Mouse (Mus musculus) gastrocnemius, postnatal 25 days (tissue): Measurements from ENCODE around the gene Mecom. TPM values are rescaled to one million over a fixed set of nuclear protein-coding genes. Genes with fewer than 3 reads are reported as not detected.

Experiments
- DNase-seq: peaks from one replicate; pipeline ENCODE4 v3.0.0; 2022
- total RNA-seq, 2 experiments: library from RNA; stranded (reverse); gene quantifications; 1 replicate in 1 of 2; 2 replicates in 1 of 2; pipeline ENCODE4 v1.2.3; 2021

Gene Mecom
- total RNA-seq, 2 experiments from 2014 or later: 6.7 to 8.8 TPM

- no peak for DNase-seq
Measured at GRCm38 (mm10) chr3:30097713-30098112, 450.1 kb downstream of the Mecom start.

GRCm38 (mm10) chr3:30097129-30097528 lies 450.7 kb downstream of the Mecom start:
- DNase-seq: no peak

GRCm38 (mm10) chr3:30093005-30093404 lies 454.8 kb downstream of the Mecom start:
- DNase-seq: no peak

GRCm38 (mm10) chr3:30092481-30092880 lies 455.3 kb downstream of the Mecom start:
- no peak for DNase-seq

- DNase-seq: no peak
Measured at GRCm38 (mm10) chr3:30091860-30092259, 455.9 kb downstream of the Mecom start.

- DNase-seq: no peak
Measured at GRCm38 (mm10) chr3:30091401-30091800, 456.4 kb downstream of the Mecom start.

- no peak for DNase-seq
Measured at GRCm38 (mm10) chr3:30086139-30086538, 461.7 kb downstream of the Mecom start.

GRCm38 (mm10) chr3:30083842-30084241 lies 464.0 kb downstream of the Mecom start:
- no peak for DNase-seq

- DNase-seq: no peak
Measured at GRCm38 (mm10) chr3:30083268-30083667, 464.5 kb downstream of the Mecom start.

- DNase-seq: no peak
Measured at GRCm38 (mm10) chr3:30080827-30081226, 467.0 kb downstream of the Mecom start.

- no peak for DNase-seq
Measured at GRCm38 (mm10) chr3:30076522-30076921, 471.3 kb downstream of the Mecom start.

GRCm38 (mm10) chr3:30071271-30071670 lies 476.5 kb downstream of the Mecom start:
- DNase-seq: no peak

GRCm38 (mm10) chr3:30066519-30066918 lies 481.3 kb downstream of the Mecom start:
- no peak for DNase-seq

- DNase-seq: no peak
Measured at GRCm38 (mm10) chr3:30060058-30060457, 487.8 kb downstream of the Mecom start.

- DNase-seq: no peak
Measured at GRCm38 (mm10) chr3:30059615-30060014, 488.2 kb downstream of the Mecom start.

- DNase-seq: no peak
Measured at GRCm38 (mm10) chr3:30051287-30051686, 496.5 kb downstream of the Mecom start.

GRCm38 (mm10) chr3:30050795-30051194 lies 497.0 kb downstream of the Mecom start:
- no peak for DNase-seq

- no peak for DNase-seq
Measured at GRCm38 (mm10) chr3:30048792-30049191, 499.0 kb downstream of the Mecom start.

GRCm38 (mm10) chr3:30048157-30048556 lies 499.7 kb downstream of the Mecom start:
- DNase-seq: no peak

- no peak for DNase-seq
Measured at GRCm38 (mm10) chr3:30043525-30043924, 504.3 kb downstream of the Mecom start.

- no peak for DNase-seq
Measured at GRCm38 (mm10) chr3:30038545-30038944, 509.3 kb downstream of the Mecom start.

- DNase-seq: no peak
Measured at GRCm38 (mm10) chr3:30019961-30020360, 527.8 kb downstream of the Mecom start.

GRCm38 (mm10) chr3:30019411-30019810 lies 528.4 kb downstream of the Mecom start:
- no peak for DNase-seq

- DNase-seq: no peak
Measured at GRCm38 (mm10) chr3:30018202-30018601, 529.6 kb downstream of the Mecom start.

- DNase-seq: no peak
Measured at GRCm38 (mm10) chr3:30016766-30017165, 531.0 kb downstream of the Mecom start.
